Mouse (Mus musculus): ENCODE data around the gene Sirt2. TPM values are rescaled to one million over a fixed set of nuclear protein-coding genes. Genes with fewer than 3 reads are reported as not detected.

Gene Sirt2
- 100 to 1,000 TPM; 151 to 166 TPM for total RNA-seq (2021)

DNA sequence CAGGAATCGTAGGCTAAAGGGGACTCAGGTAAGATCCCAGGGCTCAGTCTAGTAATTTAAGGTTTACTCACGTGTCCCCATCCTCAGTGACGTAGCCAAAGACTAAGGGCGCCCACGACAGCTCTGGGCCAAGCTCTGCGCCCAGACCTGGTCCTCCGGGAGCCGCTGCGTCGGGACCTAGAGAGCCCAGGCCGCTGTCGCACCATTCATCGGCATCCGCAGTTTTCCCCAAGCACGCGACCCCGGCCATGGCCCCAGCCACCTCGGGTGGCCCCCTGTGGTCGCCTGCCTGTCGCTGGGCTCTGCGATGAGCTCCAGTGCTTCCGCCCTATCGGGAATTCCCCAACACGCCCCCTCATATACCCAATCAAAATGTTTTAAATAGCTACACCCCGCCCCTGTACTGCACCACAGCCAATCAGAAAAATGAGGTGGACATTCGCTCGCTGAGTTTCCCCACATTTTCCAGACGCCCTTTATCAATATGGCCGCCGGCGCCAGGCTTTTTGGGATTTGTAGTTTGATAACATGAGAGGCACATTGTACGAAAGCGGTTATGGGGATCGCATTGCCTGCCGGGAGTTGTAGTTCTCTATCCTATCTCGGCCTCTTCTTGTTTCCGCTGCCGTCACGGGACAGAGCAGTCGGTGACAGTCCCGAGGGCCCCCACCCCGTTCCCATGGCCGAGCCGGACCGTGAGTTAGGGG lies at the start of gene Sirt2:
Gene Sirt2 (plus strand): TSS at position 563 of the 707 bp plus-strand sequence.
- peak; percentile 98 to 100 for DNase-seq (ENCODE audit: low spot score in 2 of 2)
- intact Hi-C loops (cut with DNase I) = loop anchor here (1.0 kb wide), 1 partner anchor 216 kb away; the partner anchor contains the start of gene Map4k1

DNA sequence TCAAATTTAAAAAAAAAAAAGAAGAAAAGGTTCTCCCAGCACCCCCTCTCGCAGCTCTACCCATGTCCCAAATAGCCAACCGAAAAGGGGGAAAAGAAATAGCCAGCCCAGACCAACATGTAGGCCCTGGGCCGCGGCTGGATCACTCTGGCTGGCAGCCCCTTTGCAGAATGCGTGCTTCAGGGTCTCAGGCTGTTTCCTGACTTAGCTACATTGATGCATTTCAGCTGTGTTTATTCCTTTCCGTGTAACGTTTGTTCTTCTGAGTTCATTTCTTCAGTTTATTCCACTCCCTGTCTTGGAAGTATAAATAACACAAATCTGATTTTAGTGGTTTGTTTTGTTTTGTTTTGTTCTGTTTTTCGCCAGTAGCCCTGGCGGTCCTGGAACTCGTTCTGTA lies 48.8 kb upstream of the Sirt2 start:
- DNase-seq (ENCODE audit: low spot score in 2 of 2) = no peak
- intact Hi-C loops (cut with DNase I) = no loop called here

DNA sequence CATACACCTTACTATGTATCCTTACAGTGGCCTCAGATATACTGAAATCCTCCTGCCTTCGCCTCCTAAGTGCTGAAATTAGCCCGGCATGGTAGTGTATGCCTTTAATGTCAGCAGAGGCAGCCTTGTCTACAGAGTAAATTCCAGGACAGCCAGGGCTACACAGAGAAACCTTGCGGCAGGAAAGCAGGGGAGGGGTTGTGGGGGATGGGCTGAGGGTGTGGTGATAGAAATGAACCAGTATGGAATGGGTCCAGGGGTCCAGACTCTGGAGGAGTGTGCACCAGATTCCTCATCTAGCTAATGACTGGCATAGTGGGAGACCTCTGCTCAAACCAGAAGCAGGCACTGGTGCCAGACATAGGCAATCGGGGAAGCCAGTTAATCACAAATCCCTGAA lies 47.4 kb upstream of the Sirt2 start:
- intact Hi-C loops (cut with DNase I) = no loop called here
- DNase-seq (ENCODE audit: low spot score in 2 of 2) = no peak

DNA sequence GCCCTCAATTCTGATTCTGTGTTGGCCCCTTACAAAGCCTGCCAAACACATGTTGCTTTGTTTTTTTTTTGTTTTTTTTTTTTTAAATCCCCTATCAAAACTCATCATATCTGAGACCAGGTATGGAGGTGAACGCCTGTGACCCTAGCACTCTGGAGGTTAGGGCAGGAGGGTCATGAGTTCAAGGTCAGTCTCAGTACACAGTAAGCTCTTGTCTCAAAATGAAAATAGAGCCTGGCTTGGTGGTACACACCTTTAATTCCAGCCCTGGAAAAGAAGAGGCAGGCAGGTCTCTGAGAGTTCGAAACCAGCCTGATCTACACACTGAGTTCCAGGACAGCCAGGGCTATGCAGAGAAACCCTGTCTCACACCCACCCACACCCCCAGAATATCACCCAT lies 46.9 kb upstream of the Sirt2 start:
- DNase-seq (ENCODE audit: low spot score in 2 of 2) = no peak
- intact Hi-C loops (cut with DNase I) = no loop called here

DNA sequence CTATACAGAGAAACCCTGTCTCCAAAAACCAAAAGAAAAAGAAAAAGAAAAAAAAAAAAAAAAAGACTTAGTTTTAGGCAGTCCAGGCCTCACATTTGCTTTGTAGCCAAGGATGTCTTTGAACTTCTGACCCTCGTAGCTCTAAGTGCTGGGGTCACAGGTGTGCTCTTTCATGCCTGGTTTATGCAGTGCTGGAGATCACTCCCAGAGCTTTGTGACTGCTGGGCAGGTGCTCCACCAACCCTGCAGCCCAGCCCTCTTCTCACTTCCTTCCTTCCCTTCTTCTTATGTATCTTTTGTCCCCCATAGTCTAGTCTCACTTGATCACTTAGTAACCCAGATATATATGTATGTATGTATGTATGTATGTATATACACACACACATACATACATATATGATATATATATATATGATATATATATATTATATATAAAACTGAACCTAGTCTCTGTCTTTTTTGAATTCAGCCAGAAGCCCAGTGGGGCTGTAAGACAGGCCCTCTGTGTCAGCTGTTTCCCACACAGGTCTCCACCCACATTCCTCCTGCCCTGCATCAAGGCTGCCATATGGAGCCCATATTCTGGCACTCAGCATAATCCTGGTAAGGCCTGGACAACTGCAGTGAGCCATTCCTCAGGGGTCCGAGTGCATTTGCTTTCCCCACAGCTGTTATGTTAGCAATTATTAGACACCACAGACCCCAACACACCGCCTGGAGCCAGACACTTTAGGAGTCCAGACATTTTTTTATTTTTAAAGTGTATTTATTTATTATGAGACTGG lies 45.6 kb upstream of the Sirt2 start:
- intact Hi-C loops (cut with DNase I) = no loop called here
- DNase-seq (ENCODE audit: low spot score in 2 of 2) = no peak

DNA sequence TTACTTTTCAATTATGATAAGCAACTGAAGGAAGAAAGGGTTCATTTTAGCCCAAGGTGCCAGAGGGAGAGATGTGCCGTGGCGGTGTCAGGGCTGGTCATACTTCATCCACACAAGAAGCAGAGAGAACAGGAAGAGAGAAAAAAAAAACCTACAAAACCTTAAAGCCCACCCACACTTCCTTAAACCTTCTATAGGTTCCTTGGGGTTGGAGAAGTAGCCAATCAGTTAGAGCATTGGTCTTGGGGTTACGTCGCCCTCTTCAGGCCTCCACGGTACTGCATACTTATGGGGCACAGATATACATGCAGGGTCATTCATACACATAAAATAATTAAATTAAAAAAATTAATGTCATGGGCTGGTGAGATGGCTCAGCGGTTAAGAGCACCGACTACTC lies 44.5 kb upstream of the Sirt2 start:
- intact Hi-C loops (cut with DNase I) = no loop called here
- no peak for DNase-seq (ENCODE audit: low spot score in 2 of 2)

DNA sequence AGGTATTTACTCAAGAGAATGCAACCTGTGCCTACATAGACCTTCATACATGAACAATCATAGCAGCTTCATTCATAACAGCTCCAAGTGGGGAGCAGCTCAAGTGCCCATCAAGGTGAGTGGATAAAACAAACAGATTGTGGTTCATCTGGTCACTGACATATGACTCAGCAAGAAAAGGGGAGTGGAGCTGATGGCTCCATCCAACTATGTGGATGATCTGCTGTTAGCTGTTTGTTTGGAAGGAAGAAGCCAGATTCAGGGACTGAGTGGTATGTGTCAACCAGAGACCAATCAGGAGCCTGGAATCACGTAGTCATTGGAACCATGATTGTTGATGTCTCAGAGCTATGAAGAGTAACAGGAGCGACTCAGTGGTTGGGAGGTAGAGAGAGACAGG lies 41.9 kb upstream of the Sirt2 start:
- DNase-seq (ENCODE audit: low spot score in 2 of 2) = no peak
- intact Hi-C loops (cut with DNase I) = no loop called here

DNA sequence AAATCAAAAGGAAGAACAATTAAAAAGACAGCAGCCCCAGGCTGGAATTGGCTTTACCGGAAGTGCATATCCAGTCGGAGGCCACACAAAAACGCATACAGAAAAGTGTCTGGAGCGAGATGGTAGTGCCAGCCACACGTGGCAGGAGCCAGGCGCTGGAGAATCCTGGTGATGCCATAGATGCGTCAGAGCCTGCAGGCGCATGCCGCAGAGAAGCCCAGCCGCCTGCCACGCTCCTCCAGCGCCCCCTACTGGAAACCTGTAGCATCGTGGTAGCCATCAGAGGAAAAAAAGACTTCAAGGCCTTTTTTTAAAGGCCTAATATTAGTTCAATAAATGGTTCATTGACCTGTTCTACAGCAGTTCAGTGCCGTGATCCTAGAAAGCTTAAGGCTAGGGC lies 39.9 kb upstream of the Sirt2 start:
- DNase-seq (ENCODE audit: low spot score in 2 of 2) = peak; percentile 82 to 89
- intact Hi-C loops (cut with DNase I) = loop anchor here (1.0 to 2.0 kb wide), 2 partner anchors 124 to 290 kb away; partner anchors contain the start of gene Gmfg

DNA sequence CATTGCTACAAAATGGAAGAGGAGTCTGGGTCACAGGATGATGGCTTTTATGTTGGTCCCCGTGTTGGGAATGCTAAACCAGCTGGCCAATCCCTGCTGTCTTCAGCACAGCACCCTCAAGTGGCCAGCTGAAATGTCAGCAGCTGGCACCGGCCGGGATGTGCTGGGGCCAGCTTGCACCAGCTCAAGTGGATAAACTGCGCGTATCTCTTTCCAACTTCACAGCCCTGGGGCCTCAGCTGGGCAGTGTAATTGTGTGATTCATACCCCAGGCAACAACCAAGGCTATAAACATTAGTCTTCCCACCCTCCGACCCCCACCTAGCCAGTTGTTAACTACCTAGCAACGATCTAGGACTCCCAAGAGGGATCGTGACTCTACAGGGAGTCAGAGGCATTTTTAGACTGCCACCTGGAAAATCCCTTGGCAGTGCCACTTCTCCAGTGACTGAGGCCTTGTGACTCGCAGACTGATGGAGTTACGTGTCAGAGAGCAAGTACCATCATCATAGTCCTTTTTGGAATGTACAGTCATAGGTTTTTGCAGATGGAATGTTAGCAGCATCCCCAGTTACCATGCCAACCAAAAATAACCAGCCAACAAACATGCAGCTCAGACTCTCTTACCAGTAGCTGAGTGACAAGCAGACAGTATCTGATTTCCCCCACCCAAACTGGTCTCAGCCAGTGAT lies 38.7 kb upstream of the Sirt2 start:
- intact Hi-C loops (cut with DNase I) = loop anchor here (2.0 kb wide), 1 partner anchor 291 kb away; the partner anchor contains the start of gene Gmfg
- DNase-seq (ENCODE audit: low spot score in 2 of 2) = peak; percentile 51 to 74

DNA sequence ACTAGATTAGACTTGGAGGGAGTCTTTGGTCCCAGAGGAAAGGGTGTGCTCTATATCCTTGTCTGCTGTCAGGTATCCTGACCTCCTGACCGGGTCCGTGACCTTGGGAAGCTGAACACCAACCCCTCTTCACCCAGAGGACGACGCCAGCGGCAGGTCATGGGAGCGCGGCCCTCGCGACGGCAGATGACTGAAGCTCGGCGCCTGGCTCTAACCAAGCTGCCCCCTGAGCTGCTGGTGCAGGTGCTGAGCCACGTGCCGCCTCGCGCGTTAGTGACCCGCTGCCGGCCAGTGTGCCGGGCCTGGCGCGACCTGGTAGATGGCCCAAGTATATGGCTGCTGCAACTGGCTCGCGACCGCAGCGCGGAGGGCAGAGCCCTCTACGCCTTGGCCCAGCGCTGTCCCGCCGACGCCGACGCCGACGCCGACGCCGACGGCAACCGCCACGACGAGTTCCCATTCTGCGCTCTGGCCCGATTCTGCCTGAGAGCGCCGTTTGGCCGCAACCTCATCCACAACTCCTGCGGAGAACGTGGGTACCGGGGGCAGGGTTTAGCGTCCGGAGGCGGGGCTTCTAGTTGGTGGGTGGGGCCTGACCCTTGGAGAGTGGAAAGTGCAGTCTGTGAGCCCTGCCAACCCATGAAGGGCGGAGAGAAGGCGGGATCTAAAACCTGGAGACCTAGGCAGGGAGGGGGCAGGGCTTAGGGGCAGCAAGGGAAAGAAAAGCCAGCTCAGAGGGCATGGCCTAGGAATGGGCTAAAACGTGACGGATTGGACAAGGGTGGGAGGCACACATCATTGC lies 34.0 kb upstream of the Sirt2 start:
- intact Hi-C loops (cut with DNase I) = no loop called here
- DNase-seq (ENCODE audit: low spot score in 2 of 2) = peak in 1 of 2 experiments; percentile 17

DNA sequence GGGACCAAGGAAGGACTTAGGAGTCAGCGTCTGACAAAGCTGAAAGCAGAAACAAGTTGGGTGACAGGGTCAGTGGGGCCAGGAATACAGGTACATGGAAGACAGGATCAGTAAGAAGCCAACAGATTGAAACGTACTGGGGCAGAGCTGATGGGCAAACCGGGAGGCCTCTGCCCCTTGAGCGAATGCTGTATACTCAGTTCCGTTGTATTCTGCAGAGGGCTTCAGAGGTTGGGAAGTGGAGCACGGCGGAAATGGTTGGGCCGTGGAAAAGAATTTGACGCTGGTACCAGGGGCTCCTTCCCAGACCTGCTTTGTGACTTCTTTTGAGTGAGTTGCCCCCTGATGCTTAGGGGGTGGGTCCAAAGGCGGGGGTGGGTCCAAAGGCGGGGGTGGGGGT lies 33.3 kb upstream of the Sirt2 start:
- intact Hi-C loops (cut with DNase I) = no loop called here

DNA sequence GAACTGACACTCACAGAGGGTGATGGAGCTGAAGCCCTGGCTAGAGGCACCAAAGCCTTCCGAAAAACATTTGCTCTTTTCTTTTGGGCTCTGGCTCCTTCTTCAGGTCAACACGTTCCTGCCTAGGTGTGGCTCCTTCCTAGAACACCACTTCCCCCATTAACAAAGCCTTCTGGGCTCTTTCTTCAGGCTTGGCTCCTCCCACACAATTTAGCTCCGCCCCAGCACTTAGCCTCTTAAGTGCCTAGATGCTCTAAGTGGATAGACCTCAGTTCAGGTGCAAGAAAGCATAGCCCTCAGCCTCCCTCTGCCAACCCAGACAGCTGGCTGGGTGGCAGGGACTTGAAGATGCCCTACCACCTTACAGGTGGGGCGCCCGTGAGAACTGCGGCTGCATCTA lies 30.8 kb upstream of the Sirt2 start:
- DNase-seq (ENCODE audit: low spot score in 2 of 2) = no peak
- intact Hi-C loops (cut with DNase I) = no loop called here

More for the DNA sequence above, 33.3 kb upstream of the Sirt2 start:
- DNase-seq (ENCODE audit: low spot score in 2 of 2) = no peak

DNA sequence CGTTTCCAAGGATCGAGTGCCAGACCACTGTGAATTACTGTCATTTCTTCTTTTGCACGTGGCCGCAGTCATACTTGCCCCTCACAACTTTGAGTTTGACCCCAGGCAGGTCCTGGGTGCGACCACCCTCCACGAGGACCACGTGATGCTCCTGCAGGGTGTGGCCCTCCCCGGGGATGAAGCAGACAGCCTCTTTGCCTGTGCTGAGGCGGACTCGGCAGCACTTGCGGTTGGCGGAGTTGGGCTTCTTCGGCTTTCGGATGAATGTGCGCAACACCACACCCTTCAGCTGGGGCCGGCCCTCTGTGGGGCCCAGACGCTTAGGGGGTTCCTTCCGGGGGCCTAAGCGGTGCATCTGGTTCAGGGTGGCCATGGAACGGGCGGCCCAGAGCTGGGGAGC lies 26.7 kb upstream of the Sirt2 start:
- no peak for DNase-seq (ENCODE audit: low spot score in 2 of 2)
- intact Hi-C loops (cut with DNase I) = no loop called here

DNA sequence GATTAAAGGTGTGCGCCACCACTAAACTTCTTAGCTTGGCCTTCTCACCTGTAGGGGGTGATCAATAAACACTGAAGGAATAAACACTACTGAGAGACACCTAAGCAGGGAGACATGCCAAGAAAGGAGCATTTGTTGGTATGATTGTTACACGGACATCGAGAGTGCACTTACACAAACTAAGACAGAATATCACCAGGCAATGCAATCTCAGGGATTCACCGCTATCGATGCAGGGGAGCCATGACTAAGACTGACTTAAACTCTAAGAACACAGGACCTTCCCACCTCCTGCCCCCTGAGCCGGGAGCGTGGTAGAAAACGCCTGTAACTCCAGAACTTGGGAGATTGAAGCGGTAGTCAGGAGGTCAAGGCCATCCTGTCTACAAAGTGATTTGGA lies 25.6 kb upstream of the Sirt2 start:
- DNase-seq (ENCODE audit: low spot score in 2 of 2) = no peak
- intact Hi-C loops (cut with DNase I) = no loop called here

DNA sequence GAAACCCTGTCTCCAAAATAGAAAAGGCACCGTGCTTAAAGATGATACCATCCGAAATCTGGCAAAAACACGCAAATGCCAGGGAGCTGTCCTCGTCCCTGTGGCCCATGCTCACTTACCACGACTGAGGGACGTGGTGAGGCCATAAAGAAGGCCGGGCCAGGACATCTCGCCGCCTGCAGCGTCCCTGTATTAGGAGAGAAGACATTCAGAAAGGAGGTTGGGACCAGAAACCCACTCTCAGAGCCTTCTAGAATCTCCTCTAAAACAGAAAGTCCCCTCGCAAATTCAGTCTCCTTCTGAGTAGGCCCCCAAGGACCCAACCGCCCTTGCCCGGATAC lies 25.2 kb upstream of the Sirt2 start:
- no peak for DNase-seq (ENCODE audit: low spot score in 2 of 2)
- intact Hi-C loops (cut with DNase I) = no loop called here

DNA sequence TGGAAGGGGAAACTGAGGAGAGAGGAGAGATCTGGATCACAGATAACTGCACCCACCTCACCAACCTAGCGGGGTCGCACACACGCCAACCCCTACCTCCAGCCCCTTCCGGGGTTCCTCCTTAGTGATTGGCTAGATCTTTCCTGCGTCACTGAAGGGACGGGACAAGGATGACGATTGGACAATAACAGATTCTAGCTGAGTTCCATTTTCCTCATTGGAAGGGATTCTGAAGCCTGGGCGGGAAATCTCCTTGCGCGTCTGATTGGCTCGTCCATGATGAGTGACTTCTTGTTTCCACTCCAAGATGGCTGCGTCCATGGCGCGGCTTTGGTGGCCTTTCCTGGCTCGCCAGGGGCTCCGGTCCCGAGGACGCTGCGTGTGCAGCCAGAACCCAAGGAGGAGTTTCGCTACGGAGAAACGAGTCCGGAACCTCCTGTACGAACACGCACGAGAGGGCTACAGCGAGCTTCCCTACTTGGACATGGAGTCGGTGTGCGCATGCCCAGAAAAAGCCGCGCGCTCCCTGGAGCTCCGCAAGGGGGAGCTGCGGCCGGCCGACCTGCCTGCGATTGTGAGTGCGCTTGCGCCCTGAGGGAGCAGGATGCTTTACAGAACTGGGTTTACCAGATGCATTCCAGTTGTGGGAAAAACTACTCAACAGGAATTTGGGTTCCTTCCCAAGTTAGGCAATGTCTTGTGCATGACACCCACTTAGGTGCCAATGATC lies 24.7 kb upstream of the Sirt2 start, which contains the start of the genes Mrps12 and Sars2:
Gene Mrps12 (minus strand): TSS at position 112 of the 730 bp plus-strand sequence.
Gene Sars2 (plus strand): TSS at position 284 of the 730 bp plus-strand sequence.
- intact Hi-C loops (cut with DNase I) = loop anchor here (2.0 kb wide), 1 partner anchor 21 kb away; no protein-coding TSS in a partner anchor
- peak; percentile 98 to 99 for DNase-seq (ENCODE audit: low spot score in 2 of 2)

DNA sequence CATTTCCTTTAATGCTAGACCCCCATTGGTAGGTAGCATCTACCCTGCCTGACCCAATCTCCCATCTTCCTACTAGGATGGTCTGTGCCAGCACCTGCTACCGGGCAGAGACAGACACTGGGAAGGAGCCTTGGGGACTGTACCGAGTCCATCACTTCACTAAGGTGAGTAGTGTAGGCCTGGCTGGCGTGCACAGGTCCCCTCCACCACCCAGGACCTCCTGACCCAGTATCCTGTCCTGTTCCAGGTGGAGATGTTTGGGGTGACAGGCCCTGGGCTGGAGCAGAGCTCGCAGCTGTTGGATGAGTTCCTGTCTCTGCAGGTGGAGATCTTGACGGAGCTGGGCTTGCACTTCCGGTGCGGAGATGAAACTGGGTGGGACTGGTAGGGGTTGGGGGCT lies 16.6 kb upstream of the Sirt2 start:
- DNase-seq (ENCODE audit: low spot score in 2 of 2) = no peak
- intact Hi-C loops (cut with DNase I) = no loop called here

DNA sequence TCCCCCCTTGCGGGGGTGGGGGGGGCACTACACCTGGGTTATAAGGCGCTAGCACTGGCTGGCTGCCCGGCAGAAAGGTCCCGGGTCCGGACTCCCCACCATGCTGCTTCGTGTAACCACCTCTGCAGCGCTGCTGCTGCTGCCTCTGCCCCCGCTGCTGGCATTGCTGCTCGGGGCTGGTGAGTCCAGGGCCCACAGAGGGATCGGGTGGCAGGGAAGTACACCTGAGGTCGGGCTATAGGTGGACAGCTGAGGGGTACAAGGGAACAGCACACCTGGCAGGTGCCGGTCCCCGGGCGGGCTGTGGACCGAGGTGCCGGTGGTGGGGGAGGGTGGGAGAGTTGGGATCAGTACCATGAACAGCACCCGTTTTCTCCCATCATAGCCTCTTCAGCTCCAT lies 10.5 kb upstream of the Sirt2 start, which contains the start of gene Ccer2:
Gene Ccer2 (plus strand): TSS at position 96 of the 400 bp plus-strand sequence.
- DNase-seq (ENCODE audit: low spot score in 2 of 2) = no peak
- intact Hi-C loops (cut with DNase I) = no loop called here

DNA sequence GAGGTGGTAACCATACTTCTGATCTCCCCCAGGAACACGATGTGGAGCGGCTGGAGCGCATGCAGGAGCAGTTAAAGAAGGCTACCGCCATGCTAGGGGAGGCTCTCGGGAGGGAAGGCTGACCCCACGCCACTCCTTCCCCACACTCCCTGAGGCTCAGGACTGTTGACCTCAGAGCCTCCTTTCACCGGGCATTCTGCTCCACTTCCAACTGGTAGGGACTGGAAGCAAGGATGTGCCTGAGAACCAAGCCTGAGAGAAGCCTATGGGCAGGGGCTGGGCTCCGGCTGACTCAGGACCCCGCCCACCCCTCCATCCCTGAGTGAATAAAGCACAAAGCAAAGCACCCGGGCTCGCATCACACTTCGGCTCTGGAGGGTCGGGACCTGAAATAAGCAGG lies 7.9 kb upstream of the Sirt2 start:
- intact Hi-C loops (cut with DNase I) = no loop called here
- no peak for DNase-seq (ENCODE audit: low spot score in 2 of 2)

Measured in left cerebral cortex, postnatal 25 days (tissue).